Mouse (Mus musculus) midbrain, postnatal 0 days (tissue): ENCODE measurements around the gene Cnfn. TPM values are rescaled to one million over a fixed set of nuclear protein-coding genes. Genes with fewer than 3 reads are reported as not detected.

Source experiments
- ATAC-seq: fragments of 200-750 bp; cut with Nextera tagmentation; 2 replicates; pipeline ENCODE4 v1.8.0; 2017; ENCODE audit warnings: moderate number of reproducible peaks, mild to moderate bottlenecking, moderate TSS enrichment, moderate library complexity; ENCODE audit not compliant: low FRiP score
- DNase-seq: peaks from one replicate; pipeline ENCODE4 v3.0.0-alpha.2; 2015; ENCODE audit warnings: low spot score
- H3K27ac ChIP-seq: fragments of 300-500 bp; sonication (generic); 2 replicates; pipeline ENCODE4 v1.5.1; 2014; ENCODE audit warnings: low read depth, mild to moderate bottlenecking, low read length, mixed read lengths
- H3K27me3 ChIP-seq: fragments of 300-500 bp; sonication (generic); 2 replicates; pipeline ENCODE4 v1.6.1; 2014; ENCODE audit warnings: low read length, control low read depth, mixed read lengths; ENCODE audit not compliant: insufficient read depth
- H3K36me3 ChIP-seq: fragments of 300-500 bp; sonication (generic); 2 replicates; pipeline ENCODE4 v1.6.1; 2014; ENCODE audit warnings: low read length, control low read depth, mixed read lengths; ENCODE audit not compliant: insufficient read depth
- H3K4me1 ChIP-seq: fragments of 300-500 bp; sonication (generic); 2 replicates; pipeline ENCODE4 v1.6.1; 2014; ENCODE audit warnings: mild to moderate bottlenecking, control low read depth, antibody characterized with exemption, low read length, mixed read lengths; ENCODE audit not compliant: insufficient read depth
- H3K4me2 ChIP-seq: fragments of 300-500 bp; sonication (generic); 2 replicates; pipeline ENCODE4 v1.6.1; 2014; ENCODE audit warnings: low read depth, mild to moderate bottlenecking, low read length, mixed read lengths; ENCODE audit not compliant: poor library complexity, severe bottlenecking
- H3K4me3 ChIP-seq: fragments of 300-500 bp; sonication (generic); 2 replicates; pipeline ENCODE4 v1.5.1; 2014; ENCODE audit warnings: low read depth, mild to moderate bottlenecking, low read length, moderate library complexity
- H3K9ac ChIP-seq: fragments of 300-500 bp; sonication (generic); replicated peaks from 2 replicates; pipeline ENCODE4 v1.6.1; 2014; ENCODE audit warnings: mild to moderate bottlenecking, low read length, moderate library complexity, mixed read lengths; ENCODE audit not compliant: poor library complexity, severe bottlenecking
- H3K9me3 ChIP-seq: fragments of 300-500 bp; sonication (generic); 2 replicates; pipeline ENCODE4 v1.6.1; 2016; ENCODE audit warnings: low read length, control low read depth
- CTCF ChIP-seq: IDR thresholded peaks from 2 replicates; pipeline ENCODE4 v1.5.1; 2016; ENCODE audit warnings: antibody characterized with exemption, mild to moderate bottlenecking
- WGBS: fragments of 180-500 bp; shearing (Covaris S2); extraction: QIAGEN DNeasy Blood & Tissue Kit; methylation state at CpG from one replicate; pipeline ENCODE4 v1.1.7; 2014; 5-methylcytosine and 5-hydroxymethylcytosine counted together
- polyA plus RNA-seq: library from polyadenylated mRNA; unstranded; fragments of >200 nt; fragmentation: Nextera tagmentation; extraction: Ambion mirVana; gene quantifications from 2 replicates; pipeline ENCODE4 v1.2.1, GENCODE M21; 2015
- total RNA-seq: library from RNA; depleted of rRNA; stranded (reverse); fragments of >200 nt; gene quantifications from 2 replicates; pipeline ENCODE4 v1.2.3, GENCODE M21; 2014

Cnfn gene
- total and polyA plus RNA-seq, 2 experiments from 2014 or later = not detected

DNA sequence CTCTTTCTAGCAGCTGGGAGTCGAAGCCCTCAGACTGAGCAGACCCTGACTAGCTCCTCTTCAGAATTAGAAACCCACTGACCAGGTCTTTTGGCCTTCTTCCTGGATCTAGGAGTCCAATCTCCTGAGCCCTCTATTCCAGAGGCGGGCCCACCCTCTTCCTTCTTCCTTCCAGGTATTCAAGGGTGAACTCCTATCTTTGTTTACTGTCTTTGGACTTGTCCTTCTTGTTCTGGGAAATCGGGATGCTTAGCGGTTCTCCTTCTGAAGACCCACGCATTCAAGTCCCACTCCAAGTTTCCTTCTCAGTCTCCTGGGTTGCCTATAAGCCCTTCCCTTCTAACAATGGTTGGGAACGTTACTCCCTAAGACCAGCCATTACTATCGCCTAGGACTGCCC is 19.4 kb upstream of the Cnfn start:
- peaks cover 4% of the 10 kb centered on the region; the same call in 1 of the 2 replicates for H3K4me1 ChIP-seq
- 85% methylated on average over 7 of the region's 7 CpGs for WGBS
- H3K27me3 ChIP-seq = no peaks in the 10 kb centered on the region
- no peak overlapping the region for H3K4me2 ChIP-seq
- no peak for TF ChIP-seq CTCF
- DNase-seq (no peak), ATAC-seq (no peak)
- no peak overlapping the region for H3K9ac ChIP-seq
- no peaks in the 10 kb centered on the region for H3K9me3 ChIP-seq
- no peak overlapping the region for H3K27ac ChIP-seq
- no peak overlapping the region for H3K4me3 ChIP-seq
- H3K36me3 ChIP-seq = peaks cover 43% of the 10 kb centered on the region

DNA sequence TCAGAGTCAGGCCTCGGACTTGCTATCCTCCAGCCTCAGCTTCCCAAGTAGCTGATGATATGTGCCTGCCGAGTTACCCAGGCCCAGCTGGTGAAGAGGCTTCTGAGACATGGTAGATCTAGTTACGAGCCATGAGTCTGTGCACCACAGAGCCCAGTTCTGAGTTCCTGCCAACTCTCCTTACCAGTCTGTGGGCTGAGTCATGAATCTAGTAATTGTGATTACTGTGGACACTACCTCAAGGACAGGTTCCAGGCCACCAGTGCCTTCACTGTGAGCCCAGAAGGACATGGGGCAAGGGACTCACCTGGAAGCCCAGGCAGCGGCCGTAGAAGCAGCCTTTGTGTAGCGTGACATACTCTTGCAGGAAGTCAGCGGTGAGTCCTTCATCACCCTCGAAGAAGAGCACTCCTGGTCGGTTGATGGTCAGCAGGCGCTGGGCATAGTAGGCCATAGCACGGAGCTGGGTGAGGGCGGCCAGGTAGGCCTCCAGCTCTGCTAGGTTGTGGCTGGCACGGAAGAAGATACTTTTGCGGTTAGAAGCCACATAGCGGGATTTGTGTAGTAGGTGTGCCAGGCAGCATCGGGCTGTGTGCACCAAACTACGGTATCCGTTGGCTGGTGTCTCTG is 18.4 kb upstream of the Cnfn start:
- Histone ChIP-seq H3K4me1 (no peaks in the 10 kb centered on the region; the same call in 1 of the 2 replicates), H3K4me3 (no peak overlapping the region), H3K9ac (no peak overlapping the region), H3K36me3 (peaks cover 52% of the 10 kb centered on the region), H3K4me2 (no peak overlapping the region), H3K9me3 (no peaks in the 10 kb centered on the region), H3K27me3 (no peaks in the 10 kb centered on the region), H3K27ac (no peak overlapping the region)
- ATAC-seq = no peak
- 95% methylated on average over 18 of the region's 18 CpGs for WGBS
- no peak for TF ChIP-seq CTCF
- no peak for DNase-seq

DNA sequence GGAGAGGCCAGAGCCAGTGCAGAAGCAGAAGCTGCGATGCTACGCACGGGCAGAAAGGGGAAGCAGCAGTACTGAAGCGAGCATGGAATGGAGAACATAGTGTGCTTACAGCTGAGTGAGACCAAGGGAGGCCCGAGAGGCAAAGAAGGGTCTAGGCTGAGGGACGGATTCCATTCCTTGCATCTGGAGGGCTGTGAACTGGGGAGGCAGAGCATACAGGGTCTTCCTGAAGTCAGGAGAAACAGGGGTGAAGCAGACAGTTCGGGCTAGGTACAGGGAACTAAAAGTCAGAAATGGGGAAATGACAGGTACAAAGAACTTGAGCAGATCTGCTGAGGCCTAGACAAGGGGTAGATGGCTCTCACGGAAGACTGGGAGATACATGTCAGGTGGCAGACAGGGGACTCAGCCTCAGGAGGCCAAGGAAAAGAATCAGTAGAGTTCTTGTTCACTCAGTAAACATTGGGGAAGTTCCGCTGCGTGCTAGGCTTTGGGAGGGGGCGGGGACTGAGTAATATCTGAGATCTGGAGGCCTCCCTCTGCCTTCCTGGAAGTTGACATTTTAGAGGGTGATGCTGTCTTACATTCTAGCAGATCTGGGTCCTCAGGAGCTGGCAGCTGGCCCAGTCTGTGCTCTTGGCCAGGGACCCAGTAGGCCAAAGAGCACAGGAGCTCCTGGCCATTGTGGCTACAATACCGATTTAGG is 16.5 kb upstream of the Cnfn start:
- Histone ChIP-seq H3K27ac (peak overlapping the region; percentile 47), H3K27me3 (no peaks in the 10 kb centered on the region), H3K9ac (no peak overlapping the region), H3K36me3 (peaks cover 60% of the 10 kb centered on the region), H3K4me1 (no peaks in the 10 kb centered on the region), H3K4me2 (no peak overlapping the region), H3K4me3 (no peak overlapping the region), H3K9me3 (no peaks in the 10 kb centered on the region)
- DNase-seq = peak; percentile 63
- TF ChIP-seq CTCF = no peak
- no peak for ATAC-seq
- WGBS = 79% methylated on average over 12 of the region's 12 CpGs

DNA sequence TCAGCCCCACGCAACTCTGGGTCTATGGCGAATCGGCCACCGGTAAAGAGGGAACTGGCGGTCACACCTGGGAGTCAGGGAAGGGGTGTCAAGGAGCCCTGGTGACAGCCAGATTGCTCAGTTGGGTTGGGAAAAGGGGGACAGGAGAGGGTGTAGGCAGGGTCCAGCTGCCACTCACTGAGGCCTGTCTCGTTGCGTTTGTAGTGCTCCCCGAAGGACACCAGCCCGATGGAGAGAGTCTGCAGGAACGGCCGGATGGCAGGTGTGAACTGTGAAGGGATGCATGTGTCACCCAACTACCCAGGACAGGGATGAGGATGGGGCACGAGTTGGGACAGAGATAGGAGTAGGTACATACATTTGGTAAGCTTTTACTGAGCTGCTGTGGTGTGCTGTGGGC is 15.7 kb upstream of the Cnfn start:
- TF ChIP-seq CTCF = no peak
- H3K9ac ChIP-seq = no peak overlapping the region
- H3K9me3 ChIP-seq = no peaks in the 10 kb centered on the region
- no peaks in the 10 kb centered on the region for H3K27me3 ChIP-seq
- ATAC-seq = no peak
- 96% methylated on average over 12 of the region's 12 CpGs for WGBS
- H3K4me1 ChIP-seq = no peaks in the 10 kb centered on the region
- no peak overlapping the region for H3K27ac ChIP-seq
- no peak for DNase-seq
- peaks cover 60% of the 10 kb centered on the region for H3K36me3 ChIP-seq
- no peak overlapping the region for H3K4me3 ChIP-seq
- no peak overlapping the region for H3K4me2 ChIP-seq

DNA sequence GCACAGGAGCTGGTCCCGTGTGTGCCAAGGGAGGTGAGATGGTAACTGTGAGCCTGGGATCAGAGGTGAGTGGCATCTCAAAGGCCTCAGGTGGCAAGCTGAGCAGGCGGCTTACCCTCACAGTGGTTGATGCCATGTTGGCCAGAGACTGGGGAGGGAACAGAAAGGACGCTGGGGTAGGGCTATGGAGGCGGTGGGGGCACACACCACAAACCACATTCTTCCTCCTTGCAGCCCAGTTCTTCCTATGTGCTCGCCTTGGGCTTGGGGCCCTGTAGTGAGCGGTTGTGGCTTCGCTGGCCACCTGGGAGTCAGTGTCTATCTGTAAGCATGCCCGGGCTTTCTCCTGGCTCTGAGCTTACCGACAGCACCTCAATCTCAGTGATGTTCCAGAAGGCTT is 15.3 kb upstream of the Cnfn start:
- no peaks in the 10 kb centered on the region for H3K4me1 ChIP-seq
- H3K4me3 ChIP-seq = no peak overlapping the region
- no peak overlapping the region for H3K27ac ChIP-seq
- no peak for TF ChIP-seq CTCF
- H3K36me3 ChIP-seq = peaks cover 60% of the 10 kb centered on the region
- no peak overlapping the region for H3K4me2 ChIP-seq
- ATAC-seq (no peak), DNase-seq (no peak)
- no peaks in the 10 kb centered on the region for H3K27me3 ChIP-seq
- no peaks in the 10 kb centered on the region for H3K9me3 ChIP-seq
- WGBS = 93% methylated on average over 9 of the region's 9 CpGs
- no peak overlapping the region for H3K9ac ChIP-seq

DNA sequence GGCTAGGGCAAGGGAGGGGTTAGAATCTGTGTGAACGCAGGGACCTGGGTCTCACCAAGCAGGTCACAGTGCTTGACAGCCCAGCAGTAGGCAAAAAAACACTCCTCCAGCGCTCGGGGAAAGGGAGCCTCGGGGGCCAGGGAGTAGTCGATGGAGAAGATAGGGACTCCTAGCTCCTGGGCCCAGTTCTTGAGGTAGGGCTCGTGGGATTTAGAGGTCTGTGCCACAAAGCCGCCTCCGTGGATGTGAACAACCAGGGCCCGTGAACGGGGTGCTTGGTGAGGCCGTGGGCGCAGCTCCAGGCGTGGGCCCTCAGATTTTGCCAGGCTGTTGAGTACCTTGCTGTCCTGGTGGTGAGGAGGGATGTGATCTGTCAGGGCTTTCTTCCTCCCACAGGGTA is 14.8 kb upstream of the Cnfn start:
- Histone ChIP-seq H3K4me1 (no peaks in the 10 kb centered on the region), H3K27me3 (no peaks in the 10 kb centered on the region), H3K4me3 (no peak overlapping the region), H3K9ac (no peak overlapping the region), H3K9me3 (no peaks in the 10 kb centered on the region), H3K36me3 (peaks cover 60% of the 10 kb centered on the region), H3K27ac (no peak overlapping the region), H3K4me2 (no peak overlapping the region)
- no peak for DNase-seq
- no peak for TF ChIP-seq CTCF
- no peak for ATAC-seq
- 93% methylated on average over 13 of the region's 13 CpGs for WGBS
